Mouse (Mus musculus): ENCODE data around the gene Cped1. TPM values are rescaled to one million over a fixed set of nuclear protein-coding genes. Genes with fewer than 3 reads are reported as not detected.

The Cped1 gene
- polyA plus RNA-seq, 1 experiment from 2014 or later = 67.9 TPM

DNA sequence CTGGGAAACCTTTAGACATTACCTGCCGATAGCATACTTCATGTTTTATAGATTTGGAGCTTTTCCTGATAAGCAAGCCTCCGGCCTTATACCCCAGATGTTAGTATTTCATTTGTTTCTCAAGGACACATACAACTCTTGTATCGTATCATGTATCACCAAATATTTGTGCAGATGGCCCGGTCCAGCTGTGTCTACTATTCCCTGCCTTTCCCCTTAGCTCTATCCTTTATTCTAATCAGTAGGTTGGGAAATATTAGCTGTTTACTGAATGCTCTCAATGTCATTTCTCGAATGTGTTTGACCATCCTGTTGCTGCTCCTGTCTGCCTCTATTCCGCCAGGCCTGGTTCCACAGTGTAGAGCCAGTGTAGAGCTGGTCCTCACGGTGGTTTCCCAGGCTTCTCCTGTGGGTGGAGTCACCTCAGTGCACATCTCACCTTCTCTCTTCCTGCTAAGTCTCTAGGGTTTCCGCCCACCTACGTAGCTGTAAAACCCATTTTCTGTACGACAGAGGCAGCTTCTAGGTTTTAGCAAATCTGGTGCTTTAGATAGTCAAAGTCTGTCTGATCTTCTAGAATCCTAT lies 18.3 kb downstream of the Cped1 start:
- no peaks in the 10 kb centered on the region for H3K27me3 ChIP-seq (ENCODE audit: control insufficient read depth, insufficient read depth, low read length)
- no peaks in the 10 kb centered on the region for H3K9me3 ChIP-seq (ENCODE audit: control insufficient read depth, low read length)
- H3K9ac ChIP-seq (ENCODE audit: low read depth, low read length) = no peak overlapping the region
- no peak for ATAC-seq (ENCODE audit: low FRiP score, low TSS enrichment)
- peak overlapping the region; percentile 95 for H3K27ac ChIP-seq (ENCODE audit: low read depth, low read length)
- H3K4me3 ChIP-seq (ENCODE audit: low read length) = no peak overlapping the region
- H3K4me2 ChIP-seq (replicated peaks; ENCODE audit: low read depth, low read length) = no peak overlapping the region; the same call in 1 of the 2 replicates
- H3K36me3 ChIP-seq (ENCODE audit: control insufficient read depth, insufficient read depth, low read length) = peaks cover 3% of the 10 kb centered on the region; the same call in 1 of the 2 replicates
- H3K4me1 ChIP-seq (ENCODE audit: control insufficient read depth, insufficient read depth, low read length) = peaks cover 36% of the 10 kb centered on the region
- WGBS = 60% methylated on average over 10 of the region's 10 CpGs

DNA sequence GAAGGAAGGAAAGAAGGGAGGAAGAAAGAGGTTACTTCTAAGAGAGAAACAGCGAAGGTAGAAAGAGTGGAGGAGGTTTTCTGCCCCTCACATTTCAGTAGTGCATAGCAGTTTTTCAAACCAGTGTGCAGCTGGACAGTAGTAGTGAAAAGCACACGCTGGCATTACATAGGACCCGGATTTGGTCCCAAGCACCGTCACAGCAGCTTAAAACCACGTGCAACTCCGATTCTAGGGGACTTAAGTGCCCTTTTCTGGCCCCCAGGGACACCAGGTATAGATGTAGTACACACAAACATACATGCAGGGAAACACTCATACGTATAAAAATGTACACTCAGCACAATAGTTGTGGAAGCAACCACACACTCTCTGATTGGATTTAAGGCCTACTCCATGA lies 22.6 kb downstream of the Cped1 start:
- Histone ChIP-seq H3K4me1 (ENCODE audit: control insufficient read depth, insufficient read depth, low read length) (peaks cover 9% of the 10 kb centered on the region), H3K27ac (ENCODE audit: low read depth, low read length) (no peak overlapping the region), H3K9me3 (ENCODE audit: control insufficient read depth, low read length) (no peaks in the 10 kb centered on the region), H3K4me3 (ENCODE audit: low read length) (no peak overlapping the region), H3K36me3 (ENCODE audit: control insufficient read depth, insufficient read depth, low read length) (no peaks in the 10 kb centered on the region), H3K9ac (ENCODE audit: low read depth, low read length) (no peak overlapping the region), H3K27me3 (ENCODE audit: control insufficient read depth, insufficient read depth, low read length) (no peaks in the 10 kb centered on the region), H3K4me2 (replicated peaks; ENCODE audit: low read depth, low read length) (no peak overlapping the region)
- ATAC-seq (ENCODE audit: low FRiP score, low TSS enrichment) = no peak
- WGBS = 89% methylated on average over 7 of the region's 7 CpGs

DNA sequence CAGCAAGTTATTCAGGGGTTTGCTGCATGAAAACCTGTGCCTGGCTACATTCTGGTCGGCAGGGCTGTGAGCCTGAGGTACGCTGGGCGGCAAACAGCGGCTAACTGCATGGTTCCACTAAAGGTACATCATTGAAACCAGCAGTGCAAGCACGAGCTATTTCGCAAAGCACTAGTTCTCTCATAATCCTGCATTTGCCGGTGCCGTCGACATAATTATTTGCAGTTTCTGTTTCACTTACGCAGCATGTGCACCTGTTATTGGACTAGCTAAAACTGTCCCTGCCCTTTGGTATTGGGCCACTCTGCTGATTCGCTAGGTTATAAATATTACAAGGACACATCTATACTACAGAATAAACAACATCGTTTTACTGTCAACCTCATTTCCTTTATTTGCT lies 24.5 kb downstream of the Cped1 start:
- Histone ChIP-seq H3K27ac (ENCODE audit: low read depth, low read length) (no peak overlapping the region), H3K27me3 (ENCODE audit: control insufficient read depth, insufficient read depth, low read length) (no peaks in the 10 kb centered on the region), H3K36me3 (ENCODE audit: control insufficient read depth, insufficient read depth, low read length) (no peaks in the 10 kb centered on the region), H3K9ac (ENCODE audit: low read depth, low read length) (no peak overlapping the region), H3K9me3 (ENCODE audit: control insufficient read depth, low read length) (no peaks in the 10 kb centered on the region), H3K4me2 (replicated peaks; ENCODE audit: low read depth, low read length) (no peak overlapping the region), H3K4me3 (ENCODE audit: low read length) (no peak overlapping the region), H3K4me1 (ENCODE audit: control insufficient read depth, insufficient read depth, low read length) (no peaks in the 10 kb centered on the region; the same call in 1 of the 2 replicates)
- no peak for ATAC-seq (ENCODE audit: low FRiP score, low TSS enrichment)
- WGBS = 88% methylated on average over 12 of the region's 12 CpGs

DNA sequence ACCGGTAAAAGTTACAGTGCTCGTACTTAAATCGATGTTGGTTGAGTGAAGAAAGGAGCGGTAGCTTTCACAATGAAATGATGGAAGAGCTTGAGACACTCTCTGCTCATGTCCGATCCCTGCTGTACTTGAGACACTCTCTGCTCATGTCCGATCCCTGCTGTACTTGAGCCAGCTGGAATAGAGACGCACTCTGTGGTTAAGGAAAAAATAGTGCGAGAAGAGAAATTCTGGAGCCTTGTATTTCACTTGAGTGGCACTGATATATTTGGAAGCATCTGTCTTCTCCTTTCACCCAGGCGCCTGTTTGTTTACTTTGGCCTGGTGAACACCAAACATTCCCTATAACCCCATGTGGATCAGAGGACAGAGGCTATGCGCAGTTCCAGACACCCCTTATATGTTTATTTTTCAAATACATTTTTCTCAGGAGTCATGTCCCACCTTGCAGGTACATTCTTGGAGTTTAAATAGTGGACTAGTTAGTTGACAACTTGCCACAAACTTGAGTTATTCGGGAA lies 25.1 kb downstream of the Cped1 start:
- Histone ChIP-seq H3K36me3 (ENCODE audit: control insufficient read depth, insufficient read depth, low read length) (no peaks in the 10 kb centered on the region), H3K4me2 (replicated peaks; ENCODE audit: low read depth, low read length) (no peak overlapping the region), H3K27me3 (ENCODE audit: control insufficient read depth, insufficient read depth, low read length) (no peaks in the 10 kb centered on the region), H3K9ac (ENCODE audit: low read depth, low read length) (no peak overlapping the region), H3K9me3 (ENCODE audit: control insufficient read depth, low read length) (no peaks in the 10 kb centered on the region), H3K4me3 (ENCODE audit: low read length) (no peak overlapping the region), H3K27ac (ENCODE audit: low read depth, low read length) (no peak overlapping the region), H3K4me1 (ENCODE audit: control insufficient read depth, insufficient read depth, low read length) (no peaks in the 10 kb centered on the region; the same call in 1 of the 2 replicates)
- WGBS = 81% methylated on average over 11 of the region's 11 CpGs
- no peak for ATAC-seq (ENCODE audit: low FRiP score, low TSS enrichment)

DNA sequence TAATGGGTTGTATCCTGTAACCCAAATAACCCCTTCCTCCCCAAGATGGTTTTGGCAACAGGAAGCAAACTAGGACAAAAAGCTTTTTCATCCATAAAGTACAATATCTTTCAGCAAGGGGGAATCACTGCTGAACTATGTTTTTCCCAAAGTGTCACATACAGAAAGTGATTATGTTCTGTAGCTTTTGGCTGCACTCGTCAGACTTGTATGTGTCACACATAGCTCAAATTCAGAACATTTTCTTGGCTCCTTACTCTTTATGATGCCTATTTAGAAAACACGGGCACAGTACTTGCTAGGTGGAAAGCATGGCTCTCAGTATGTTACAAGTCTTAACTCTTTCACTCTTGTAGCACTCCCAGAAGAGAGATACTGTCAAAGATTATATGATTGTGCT lies 25.8 kb downstream of the Cped1 start:
- no peak overlapping the region for H3K4me3 ChIP-seq (ENCODE audit: low read length)
- no peaks in the 10 kb centered on the region for H3K36me3 ChIP-seq (ENCODE audit: control insufficient read depth, insufficient read depth, low read length)
- H3K27me3 ChIP-seq (ENCODE audit: control insufficient read depth, insufficient read depth, low read length) = no peaks in the 10 kb centered on the region
- peak overlapping the region; percentile 4; the same call in 1 of the 2 replicates for H3K27ac ChIP-seq (ENCODE audit: low read depth, low read length)
- WGBS = 62% methylated on average over 2 of the region's 2 CpGs
- no peak overlapping the region for H3K4me2 ChIP-seq (replicated peaks; ENCODE audit: low read depth, low read length)
- no peaks in the 10 kb centered on the region for H3K9me3 ChIP-seq (ENCODE audit: control insufficient read depth, low read length)
- no peaks in the 10 kb centered on the region; the same call in none of the 2 replicates for H3K4me1 ChIP-seq (ENCODE audit: control insufficient read depth, insufficient read depth, low read length)
- ATAC-seq (ENCODE audit: low FRiP score, low TSS enrichment) = no peak
- H3K9ac ChIP-seq (ENCODE audit: low read depth, low read length) = no peak overlapping the region

DNA sequence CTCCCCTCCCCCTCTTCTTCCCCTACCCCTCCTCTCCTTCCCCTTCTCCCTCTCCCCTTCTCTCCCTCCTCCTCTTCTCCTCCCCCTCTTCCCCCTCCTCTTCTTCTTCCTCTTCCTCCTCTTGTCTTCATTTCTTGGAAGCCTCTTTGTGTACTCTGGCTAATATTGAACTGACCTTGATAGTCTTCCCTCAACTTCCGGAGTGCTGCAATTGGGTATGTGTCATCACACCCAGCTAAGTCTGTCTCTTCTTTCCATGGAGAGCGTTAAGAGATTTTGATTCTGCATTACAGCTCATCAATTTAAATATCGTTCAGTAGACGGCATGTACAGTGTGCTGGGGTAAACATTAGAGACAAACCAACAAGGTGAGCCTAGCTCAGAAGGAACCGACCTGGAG lies 26.4 kb downstream of the Cped1 start:
- Histone ChIP-seq H3K36me3 (ENCODE audit: control insufficient read depth, insufficient read depth, low read length) (no peaks in the 10 kb centered on the region), H3K27me3 (ENCODE audit: control insufficient read depth, insufficient read depth, low read length) (no peaks in the 10 kb centered on the region), H3K9me3 (ENCODE audit: control insufficient read depth, low read length) (no peaks in the 10 kb centered on the region), H3K27ac (ENCODE audit: low read depth, low read length) (no peak overlapping the region), H3K4me1 (ENCODE audit: control insufficient read depth, insufficient read depth, low read length) (peaks cover 3% of the 10 kb centered on the region), H3K9ac (ENCODE audit: low read depth, low read length) (no peak overlapping the region), H3K4me2 (replicated peaks; ENCODE audit: low read depth, low read length) (no peak overlapping the region), H3K4me3 (ENCODE audit: low read length) (no peak overlapping the region)
- ATAC-seq (ENCODE audit: low FRiP score, low TSS enrichment) = no peak
- 67% methylated on average over 5 of the region's 5 CpGs for WGBS

DNA sequence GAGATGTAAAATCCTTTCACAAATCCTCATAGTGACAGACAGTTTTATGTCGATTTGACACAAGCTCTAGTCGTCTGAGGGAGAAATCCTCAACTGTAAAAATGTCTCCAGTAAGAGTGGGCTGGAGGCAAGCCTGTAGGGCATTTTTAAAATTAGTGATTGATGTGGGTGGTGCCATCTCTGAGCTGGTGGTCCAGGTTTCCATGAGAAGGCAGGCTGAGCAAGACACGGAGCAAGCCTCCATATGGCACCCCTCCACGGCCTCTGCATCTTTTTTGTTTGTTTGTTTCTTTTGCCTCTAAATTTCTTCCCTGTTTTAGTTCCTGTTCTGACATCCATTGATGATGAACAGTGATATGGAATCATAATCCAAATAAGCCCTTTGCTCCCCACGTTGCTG lies 26.8 kb downstream of the Cped1 start:
- H3K27me3 ChIP-seq (ENCODE audit: control insufficient read depth, insufficient read depth, low read length) = no peaks in the 10 kb centered on the region
- no peak overlapping the region for H3K9ac ChIP-seq (ENCODE audit: low read depth, low read length)
- no peak overlapping the region for H3K4me2 ChIP-seq (replicated peaks; ENCODE audit: low read depth, low read length)
- peaks cover 3% of the 10 kb centered on the region for H3K4me1 ChIP-seq (ENCODE audit: control insufficient read depth, insufficient read depth, low read length)
- ATAC-seq (ENCODE audit: low FRiP score, low TSS enrichment) = no peak
- H3K27ac ChIP-seq (ENCODE audit: low read depth, low read length) = no peak overlapping the region
- no peaks in the 10 kb centered on the region for H3K36me3 ChIP-seq (ENCODE audit: control insufficient read depth, insufficient read depth, low read length)
- H3K4me3 ChIP-seq (ENCODE audit: low read length) = no peak overlapping the region
- 64% methylated on average over 5 of the region's 5 CpGs for WGBS
- no peaks in the 10 kb centered on the region for H3K9me3 ChIP-seq (ENCODE audit: control insufficient read depth, low read length)

DNA sequence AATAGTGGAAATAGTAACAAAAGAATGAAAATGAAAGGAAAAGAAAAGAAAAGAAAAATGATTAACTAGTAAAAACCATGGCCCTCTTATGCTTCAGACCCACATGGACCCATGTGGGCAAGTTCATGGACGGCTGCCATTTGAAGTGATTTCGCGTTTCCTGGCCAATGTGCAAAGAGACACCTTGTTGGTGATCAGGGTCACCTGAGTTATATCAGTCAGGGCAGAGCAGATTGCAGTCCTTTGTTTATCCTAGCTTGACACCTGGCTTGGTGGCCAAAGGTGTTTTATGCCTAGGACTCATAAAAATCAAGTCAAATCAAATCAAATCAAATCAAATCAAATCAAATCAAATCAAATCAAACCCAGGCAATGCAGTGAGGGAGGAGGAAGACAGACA lies 27.7 kb downstream of the Cped1 start:
- Histone ChIP-seq H3K4me2 (replicated peaks; ENCODE audit: low read depth, low read length) (no peak overlapping the region), H3K27me3 (ENCODE audit: control insufficient read depth, insufficient read depth, low read length) (no peaks in the 10 kb centered on the region), H3K9me3 (ENCODE audit: control insufficient read depth, low read length) (no peaks in the 10 kb centered on the region), H3K36me3 (ENCODE audit: control insufficient read depth, insufficient read depth, low read length) (no peaks in the 10 kb centered on the region), H3K4me1 (ENCODE audit: control insufficient read depth, insufficient read depth, low read length) (peaks cover 3% of the 10 kb centered on the region), H3K27ac (ENCODE audit: low read depth, low read length) (no peak overlapping the region), H3K4me3 (ENCODE audit: low read length) (no peak overlapping the region), H3K9ac (ENCODE audit: low read depth, low read length) (no peak overlapping the region)
- 87% methylated on average over 3 of the region's 3 CpGs for WGBS
- ATAC-seq (ENCODE audit: low FRiP score, low TSS enrichment) = no peak

DNA sequence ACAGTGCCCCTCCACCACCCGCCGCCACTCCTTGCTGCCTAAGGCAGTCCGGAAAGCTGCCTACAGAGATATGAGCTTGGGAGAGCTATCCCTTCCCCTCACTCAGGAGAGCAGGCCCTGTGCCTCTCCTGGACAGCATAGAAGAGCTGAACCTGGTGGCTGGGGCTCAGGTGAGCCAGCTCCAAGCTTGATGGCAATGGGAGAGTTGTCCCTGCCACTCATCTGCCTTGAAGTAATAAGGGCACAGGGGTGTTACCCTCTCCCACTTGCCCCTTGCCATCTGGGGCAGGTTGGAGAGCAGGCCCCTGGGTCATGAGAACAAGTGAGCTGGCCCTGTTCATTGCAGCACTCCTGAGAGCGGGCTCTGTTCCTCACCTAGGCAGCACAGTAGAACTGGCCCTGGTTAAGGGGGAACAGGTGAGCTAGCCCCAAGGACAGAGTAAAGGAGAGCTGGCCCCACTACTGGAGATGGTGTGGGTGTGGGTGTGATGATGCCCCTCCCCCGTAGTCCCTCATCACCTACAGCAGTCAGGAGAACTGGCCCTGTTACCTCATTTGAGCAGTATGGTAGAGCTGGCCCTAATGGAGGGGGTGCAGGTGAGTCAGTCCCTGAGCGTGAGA lies 28.7 kb downstream of the Cped1 start:
- Histone ChIP-seq H3K4me3 (ENCODE audit: low read length) (no peak overlapping the region), H3K4me1 (ENCODE audit: control insufficient read depth, insufficient read depth, low read length) (peaks cover 8% of the 10 kb centered on the region), H3K9me3 (ENCODE audit: control insufficient read depth, low read length) (no peaks in the 10 kb centered on the region), H3K27ac (ENCODE audit: low read depth, low read length) (no peak overlapping the region), H3K4me2 (replicated peaks; ENCODE audit: low read depth, low read length) (no peak overlapping the region), H3K27me3 (ENCODE audit: control insufficient read depth, insufficient read depth, low read length) (no peaks in the 10 kb centered on the region), H3K36me3 (ENCODE audit: control insufficient read depth, insufficient read depth, low read length) (no peaks in the 10 kb centered on the region), H3K9ac (ENCODE audit: low read depth, low read length) (no peak overlapping the region)
- 92% methylated on average over 6 of the region's 6 CpGs for WGBS
- no peak for ATAC-seq (ENCODE audit: low FRiP score, low TSS enrichment)

Data from kidney, embryonic 14.5 days (tissue).